Mouse (Mus musculus) heart, embryonic 14.5 days (tissue): ENCODE results near the gene Mapk11. TPM values are rescaled to one million over a fixed set of nuclear protein-coding genes. Genes with fewer than 3 reads are reported as not detected.

Experiments
- ATAC-seq: fragments of 200-750 bp; cut with Nextera tagmentation; 2 replicates; pipeline ENCODE4 v1.8.0; 2017; ENCODE audit warnings: low read depth, moderate TSS enrichment; ENCODE audit not compliant: insufficient number of reproducible peaks, insufficient read depth, low FRiP score
- H3K27ac ChIP-seq, 2 experiments: fragments of 200-500 bp in 1 of 2; fragments of 300-500 bp in 1 of 2; sonication (generic) in 1 of 2; replicated peaks in 1 of 2; 2 replicates each; pipeline ENCODE4 v1.5.1; 2012 to 2014; ENCODE audit warnings: low read depth in 2 of 2, low read length in 2 of 2, control low read depth in 1 of 2, mild to moderate bottlenecking in 1 of 2, mixed read lengths in 1 of 2; ENCODE audit not compliant: control insufficient read depth in 1 of 2, insufficient read depth in 1 of 2
- H3K27me3 ChIP-seq: fragments of 300-500 bp; sonication (generic); 2 replicates; pipeline ENCODE4 v1.6.1; 2014; ENCODE audit warnings: mild to moderate bottlenecking, low read length, control low read depth; ENCODE audit not compliant: control insufficient read depth, insufficient read depth
- H3K36me3 ChIP-seq: fragments of 300-500 bp; sonication (generic); 2 replicates; pipeline ENCODE4 v1.6.1; 2014; ENCODE audit warnings: mild to moderate bottlenecking, control low read depth, low read length, mixed read lengths; ENCODE audit not compliant: control insufficient read depth, insufficient read depth
- H3K4me1 ChIP-seq, 2 experiments: fragments of 200-500 bp in 1 of 2; fragments of 300-500 bp in 1 of 2; sonication (generic) in 1 of 2; 2 replicates each; pipeline ENCODE4 v1.6.1; 2012 to 2014; ENCODE audit warnings: low read length in 2 of 2, control low read depth in 1 of 2, mixed read lengths in 1 of 2; ENCODE audit not compliant: control insufficient read depth in 2 of 2, insufficient read depth in 2 of 2
- H3K4me2 ChIP-seq: fragments of 300-500 bp; sonication (generic); 2 replicates; pipeline ENCODE4 v1.6.1; 2014; ENCODE audit warnings: mild to moderate bottlenecking, low read length
- H3K4me3 ChIP-seq, 2 experiments: fragments of 200-500 bp in 1 of 2; fragments of 300-500 bp in 1 of 2; sonication (generic) in 1 of 2; 2 replicates each; pipeline ENCODE4 v1.5.1; 2012 to 2014; ENCODE audit warnings: low read length in 2 of 2, mild to moderate bottlenecking in 2 of 2, control low read depth in 1 of 2, low read depth in 1 of 2, moderate library complexity in 1 of 2; ENCODE audit not compliant: control insufficient read depth in 1 of 2, insufficient read depth in 1 of 2
- H3K9ac ChIP-seq: fragments of 300-500 bp; sonication (generic); 2 replicates; pipeline ENCODE4 v1.6.1; 2014; ENCODE audit warnings: mild to moderate bottlenecking, low read length
- H3K9me3 ChIP-seq: fragments of 300-500 bp; sonication (generic); 2 replicates; pipeline ENCODE4 v1.6.1; 2016; ENCODE audit warnings: low read length, control low read depth; ENCODE audit not compliant: control insufficient read depth
- WGBS: fragments of 180-500 bp; shearing (Covaris S2); extraction: QIAGEN DNeasy Blood & Tissue Kit; methylation state at CpG from one replicate; pipeline ENCODE4 v1.1.7; 2014; 5-methylcytosine and 5-hydroxymethylcytosine counted together
- polyA plus RNA-seq: library from polyadenylated mRNA; unstranded; fragments of >200 nt; fragmentation: Nextera tagmentation; extraction: Ambion mirVana; gene quantifications from 2 replicates; pipeline ENCODE4 v1.2.1, GENCODE M21; 2014

The Mapk11 gene
- polyA plus RNA-seq: 2.5 and 3.2 TPM in 2 replicates

GRCm38 (mm10) chr15:89149271-89150040, at the start of gene Mapk11:
Mapk11 (minus strand) TSS chr15:89149628.
- under 1% methylated on average over 48 of the region's 61 CpGs for WGBS
- Histone ChIP-seq H3K27ac (no peak within 1 kb of the TSS), H3K9me3 (no peaks in the 10 kb centered on the region), H3K27me3 (peaks cover 48% of the 10 kb centered on the region), H3K4me2 (peak within 1 kb of the TSS; percentile 96), H3K9ac (peak within 1 kb of the TSS; percentile 76), H3K4me3 (peak within 1 kb of the TSS; percentile 61 to 70), H3K36me3 (peaks cover 12% of the 10 kb centered on the region), H3K4me1 (peaks cover 9 to 19% of the 10 kb centered on the region in 2 experiments)
- ATAC-seq: peak; percentile 54

GRCm38 (mm10) chr15:89197056-89197455, 47.6 kb upstream of the Mapk11 start:
- Histone ChIP-seq H3K27ac (peak overlapping the region in 1 of 2 experiments; percentile 99; a peak in 2 of 4 replicates), H3K9ac (peak overlapping the region; percentile 99), H3K27me3 (no peaks in the 10 kb centered on the region), H3K4me3 (peak overlapping the region; percentile 92 to 96), H3K4me1 (peaks cover 8 to 15% of the 10 kb centered on the region in 2 experiments), H3K9me3 (no peaks in the 10 kb centered on the region), H3K4me2 (peak overlapping the region; percentile 83), H3K36me3 (no peaks in the 10 kb centered on the region)
- WGBS: 71% methylated on average over 15 of the region's 15 CpGs
- no peak for ATAC-seq

- H3K27me3 ChIP-seq: no peaks in the 10 kb centered on the region
- H3K9me3 ChIP-seq: no peaks in the 10 kb centered on the region
- H3K4me1 ChIP-seq: peaks cover 8 to 15% of the 10 kb centered on the region in 2 experiments
- peak within 1 kb of the TSS; percentile 83 for H3K4me2 ChIP-seq
- peak within 1 kb of the TSS; percentile 99 for H3K9ac ChIP-seq
- peak within 1 kb of the TSS; percentile 92 to 96 for H3K4me3 ChIP-seq
- ATAC-seq: peak; percentile 98
- WGBS: under 1% methylated on average over 34 of the region's 38 CpGs
- H3K27ac ChIP-seq: peak within 1 kb of the TSS; percentile 97 to 99
- H3K36me3 ChIP-seq: no peaks in the 10 kb centered on the region
Measured at GRCm38 (mm10) chr15:89196313-89196706, 46.9 kb upstream of the Mapk11 start, which contains the start of gene Dennd6b. Dennd6b (minus strand) TSS chr15:89196496.

- peak overlapping the region; percentile 83 for H3K4me2 ChIP-seq
- peak; percentile 93 for ATAC-seq
- under 1% methylated on average over 23 of the region's 25 CpGs for WGBS
- H3K4me3 ChIP-seq: peak overlapping the region; percentile 92 to 96
- H3K36me3 ChIP-seq: no peaks in the 10 kb centered on the region
- H3K27ac ChIP-seq: peak overlapping the region; percentile 97 to 99
- H3K9me3 ChIP-seq: no peaks in the 10 kb centered on the region
- H3K9ac ChIP-seq: peak overlapping the region; percentile 99
- H3K4me1 ChIP-seq: peaks cover 8 to 15% of the 10 kb centered on the region in 2 experiments
- no peaks in the 10 kb centered on the region for H3K27me3 ChIP-seq
Measured at GRCm38 (mm10) chr15:89195690-89196312, 46.4 kb upstream of the Mapk11 start.

- H3K27ac ChIP-seq: peak overlapping the region; percentile 97 to 99
- H3K36me3 ChIP-seq: 0 out of 2 replicates have a peak, but pooled peaks cover under 1% of the 10 kb centered on the region
- H3K9me3 ChIP-seq: no peaks in the 10 kb centered on the region
- H3K4me1 ChIP-seq: peaks cover 8 to 15% of the 10 kb centered on the region in 2 experiments
- WGBS: 30% methylated on average over 6 of the region's 6 CpGs
- peak overlapping the region in 1 of 2 experiments; percentile 96; a peak in 3 of 4 replicates for H3K4me3 ChIP-seq
- no peak for ATAC-seq
- no peaks in the 10 kb centered on the region for H3K27me3 ChIP-seq
- peak overlapping the region; percentile 99 for H3K9ac ChIP-seq
- H3K4me2 ChIP-seq: peak overlapping the region; percentile 83
Measured at GRCm38 (mm10) chr15:89195261-89195681, 45.8 kb upstream of the Mapk11 start.

- Histone ChIP-seq H3K4me1 (peaks cover 13 to 17% of the 10 kb centered on the region in 2 experiments), H3K27me3 (no peaks in the 10 kb centered on the region), H3K9me3 (no peaks in the 10 kb centered on the region), H3K36me3 (peaks cover 36% of the 10 kb centered on the region), H3K27ac (no peak overlapping the region), H3K9ac (no peak overlapping the region), H3K4me3 (no peak overlapping the region), H3K4me2 (no peak overlapping the region)
- ATAC-seq: no peak
- 88% methylated on average over 5 of the region's 5 CpGs for WGBS
Measured at GRCm38 (mm10) chr15:89184937-89185227, 35.5 kb upstream of the Mapk11 start.

- Histone ChIP-seq H3K4me1 (peaks cover 13 to 21% of the 10 kb centered on the region in 2 experiments), H3K9me3 (no peaks in the 10 kb centered on the region), H3K27me3 (no peaks in the 10 kb centered on the region), H3K9ac (no peak overlapping the region), H3K4me3 (no peak overlapping the region), H3K4me2 (no peak overlapping the region), H3K36me3 (peaks cover 34% of the 10 kb centered on the region), H3K27ac (no peak overlapping the region)
- no peak for ATAC-seq
- 72% methylated on average over 5 of the region's 5 CpGs for WGBS
Measured at GRCm38 (mm10) chr15:89184141-89184936, 34.9 kb upstream of the Mapk11 start.
